Mouse (Mus musculus) MEL (cell line): ENCODE measurements around the gene Pjvk. TPM values are rescaled to one million over a fixed set of nuclear protein-coding genes. Genes with fewer than 3 reads are reported as not detected.
A peak's percentile ranks its signal among the peaks of the same experiment; 100 is the strongest.

Source experiments
- DNase-seq: peaks from one replicate; pipeline ENCODE4 v3.0.0; 2011; ENCODE audit warnings: low read depth, low spot score
- H3K27ac ChIP-seq: 2 replicates; pipeline ENCODE4 v1.5.1; 2012; ENCODE audit warnings: low read depth, mild to moderate bottlenecking, control low read depth, low read length, moderate library complexity; ENCODE audit not compliant: control insufficient read depth
- H3K27me3 ChIP-seq, 2 experiments: fragments of 150-350 bp in 1 of 2; sonication (generic) in 1 of 2; 2 replicates each; pipeline ENCODE4 v1.6.1; 2012; ENCODE audit warnings: low read length in 2 of 2, mild to moderate bottlenecking in 2 of 2, improper control_type of control experiment in 1 of 2, moderate library complexity in 1 of 2; ENCODE audit not compliant: insufficient read depth in 2 of 2, control insufficient read depth in 1 of 2
- H3K36me3 ChIP-seq, 2 experiments: 2 replicates each; pipeline ENCODE4 v1.6.1; 2012 to 2014; ENCODE audit warnings: low read length in 2 of 2, improper control_type of control experiment in 1 of 2, inconsistent platforms in 1 of 2, mild to moderate bottlenecking in 1 of 2; ENCODE audit not compliant: insufficient read depth in 2 of 2, control insufficient read depth in 1 of 2
- H3K4me1 ChIP-seq, 2 experiments: fragments of 150-350 bp in 1 of 2; sonication (generic) in 1 of 2; 2 replicates each; pipeline ENCODE4 v1.6.1; 2012; ENCODE audit warnings: low read length in 2 of 2, improper control_type of control experiment in 1 of 2, mild to moderate bottlenecking in 1 of 2; ENCODE audit not compliant: insufficient read depth in 2 of 2, control insufficient read depth in 1 of 2
- H3K4me3 ChIP-seq, 2 experiments: fragments of 150-350 bp in 1 of 2; sonication (generic) in 1 of 2; 2 replicates each; pipeline ENCODE4 v1.5.1; 2012; ENCODE audit warnings: low read depth in 2 of 2, low read length in 2 of 2, mild to moderate bottlenecking in 2 of 2, moderate library complexity in 2 of 2, control low read depth in 1 of 2, improper control_type of control experiment in 1 of 2; ENCODE audit not compliant: control insufficient read depth in 1 of 2, insufficient read depth in 1 of 2
- H3K79me2 ChIP-seq: 2 replicates; pipeline ENCODE4 v1.6.1; 2012; ENCODE audit warnings: mild to moderate bottlenecking, low read length, moderate library complexity; ENCODE audit not compliant: control insufficient read depth, poor library complexity, insufficient read depth
- H3K9ac ChIP-seq: 2 replicates; pipeline ENCODE4 v1.6.1; 2012; ENCODE audit warnings: low read depth, mild to moderate bottlenecking, control low read depth, low read length, moderate library complexity; ENCODE audit not compliant: control insufficient read depth, poor library complexity, severe bottlenecking
- H3K9me3 ChIP-seq: fragments of 150-350 bp; sonication (generic); replicated peaks from 2 replicates; pipeline ENCODE4 v1.6.1; 2012; ENCODE audit warnings: mild to moderate bottlenecking, low read length, improper control_type of control experiment, moderate library complexity; ENCODE audit not compliant: insufficient read depth
- CHD1 ChIP-seq: IDR thresholded peaks from 2 replicates; pipeline ENCODE4 v1.6.1; 2012; ENCODE audit warnings: low read depth, mild to moderate bottlenecking, inconsistent platforms, low read length, improper control_type of control experiment
- CHD2 ChIP-seq: IDR thresholded peaks from 2 replicates; pipeline ENCODE4 v1.6.1; 2011; ENCODE audit warnings: low read length, improper control_type of control experiment
- CTCF ChIP-seq, 3 experiments: IDR thresholded peaks in 2 of 3; conservative IDR thresholded peaks in 1 of 3; 2 replicates each; pipeline ENCODE4 v1.5.1; 2011 to 2012; ENCODE audit warnings: low read length in 3 of 3, low read depth in 2 of 3, mild to moderate bottlenecking in 2 of 3, improper control_type of control experiment in 1 of 3, inconsistent platforms in 1 of 3, mixed read lengths in 1 of 3, moderate library complexity in 1 of 3; ENCODE audit not compliant: control insufficient read depth in 1 of 3, insufficient read depth in 1 of 3, poor library complexity in 1 of 3, severe bottlenecking in 1 of 3
- ELF1 ChIP-seq: IDR thresholded peaks from 2 replicates; pipeline ENCODE4 v1.6.1; 2014; ENCODE audit warnings: low read depth, mild to moderate bottlenecking, inconsistent platforms, low read length, improper control_type of control experiment, moderate library complexity
- EP300 ChIP-seq, 2 experiments: IDR thresholded peaks; 2 replicates each; pipeline ENCODE4 v1.6.1; 2011; ENCODE audit warnings: improper control_type of control experiment in 2 of 2, low read length in 2 of 2, low read depth in 1 of 2, mild to moderate bottlenecking in 1 of 2
- ETS1 ChIP-seq: IDR thresholded peaks from 2 replicates; pipeline ENCODE4 v1.6.1; 2012; ENCODE audit warnings: low read depth, mild to moderate bottlenecking, inconsistent platforms, low read length, improper control_type of control experiment, moderate library complexity
- GABPA ChIP-seq: IDR thresholded peaks from 2 replicates; pipeline ENCODE4 v1.6.1; 2012; ENCODE audit warnings: low read depth, mild to moderate bottlenecking, inconsistent platforms, low read length, improper control_type of control experiment, moderate library complexity
- GATA1 ChIP-seq: IDR thresholded peaks from 2 replicates; pipeline ENCODE4 v1.6.1; 2011; ENCODE audit warnings: low read depth, low read length, improper control_type of control experiment
- JUND ChIP-seq: IDR thresholded peaks from 2 replicates; pipeline ENCODE4 v1.6.1; 2011; ENCODE audit warnings: low read depth, mild to moderate bottlenecking, improper control_type of control experiment, low read length
- KAT2A ChIP-seq: conservative IDR thresholded peaks from 2 replicates; pipeline ENCODE4 v1.6.1; 2012; ENCODE audit warnings: low read depth, low read length, improper control_type of control experiment, inconsistent platforms
- MAFK ChIP-seq: IDR thresholded peaks from 2 replicates; pipeline ENCODE4 v1.6.1; 2011; ENCODE audit warnings: low read depth, mild to moderate bottlenecking, low read length, improper control_type of control experiment, borderline replicate concordance
- MAZ ChIP-seq: IDR thresholded peaks from 2 replicates; pipeline ENCODE4 v1.6.1; 2012; ENCODE audit warnings: low read depth, mild to moderate bottlenecking, inconsistent platforms, low read length, improper control_type of control experiment
- MXI1 ChIP-seq: IDR thresholded peaks from 2 replicates; pipeline ENCODE4 v1.6.1; 2011; ENCODE audit warnings: mild to moderate bottlenecking, low read depth, low read length, improper control_type of control experiment
- MYB ChIP-seq: IDR thresholded peaks from 2 replicates; pipeline ENCODE4 v1.6.1; 2011; ENCODE audit warnings: mild to moderate bottlenecking, low read depth, low read length, improper control_type of control experiment
- MYC ChIP-seq: IDR thresholded peaks from 2 replicates; pipeline ENCODE4 v1.6.1; 2011; ENCODE audit warnings: low read depth, mild to moderate bottlenecking, low read length, improper control_type of control experiment, moderate library complexity
- NELFE ChIP-seq: IDR thresholded peaks from 2 replicates; pipeline ENCODE4 v1.6.1; 2011; ENCODE audit warnings: low read depth, low read length, improper control_type of control experiment
- NRF1 ChIP-seq: IDR thresholded peaks from 2 replicates; pipeline ENCODE4 v1.6.1; 2014; ENCODE audit warnings: low read depth, mild to moderate bottlenecking, inconsistent platforms, low read length, improper control_type of control experiment, moderate library complexity; ENCODE audit not compliant: poor library complexity, insufficient read depth, severe bottlenecking
- POLR2A ChIP-seq, 2 experiments: IDR thresholded peaks; 2 replicates each; pipeline ENCODE4 v1.6.1; 2011 to 2012; ENCODE audit warnings: low read length in 2 of 2, mild to moderate bottlenecking in 2 of 2, control low read depth in 1 of 2, improper control_type of control experiment in 1 of 2, low read depth in 1 of 2, moderate library complexity in 1 of 2; ENCODE audit not compliant: control insufficient read depth in 1 of 2, insufficient read depth in 1 of 2, poor library complexity in 1 of 2
- POLR2AphosphoS5 ChIP-seq: IDR thresholded peaks from 2 replicates; pipeline ENCODE4 v1.6.1; 2012; ENCODE audit warnings: low read depth, borderline replicate concordance, mild to moderate bottlenecking, inconsistent platforms, low read length, moderate library complexity, mixed read lengths
- RAD21 ChIP-seq: IDR thresholded peaks from 2 replicates; pipeline ENCODE4 v1.6.1; 2011; ENCODE audit warnings: mild to moderate bottlenecking, low read depth, low read length, improper control_type of control experiment
- RCOR1 ChIP-seq: IDR thresholded peaks from 2 replicates; pipeline ENCODE4 v1.6.1; 2012; ENCODE audit warnings: low read depth, mild to moderate bottlenecking, inconsistent platforms, low read length, improper control_type of control experiment
- SIN3A ChIP-seq: IDR thresholded peaks from 2 replicates; pipeline ENCODE4 v1.6.1; 2012; ENCODE audit warnings: low read length, improper control_type of control experiment, inconsistent platforms
- TBP ChIP-seq: IDR thresholded peaks from 2 replicates; pipeline ENCODE4 v1.8.0; 2011; ENCODE audit warnings: low read depth, low read length, improper control_type of control experiment
- TCF12 ChIP-seq: IDR thresholded peaks from 2 replicates; pipeline ENCODE4 v1.6.1; 2014; ENCODE audit warnings: low read depth, mild to moderate bottlenecking, inconsistent platforms, low read length, improper control_type of control experiment, moderate library complexity
- UBTF ChIP-seq: IDR thresholded peaks from 2 replicates; pipeline ENCODE4 v1.6.1; 2012; ENCODE audit warnings: low read depth, mild to moderate bottlenecking, inconsistent platforms, low read length, improper control_type of control experiment, moderate library complexity, borderline replicate concordance; ENCODE audit not compliant: insufficient read depth
- USF1 ChIP-seq: IDR thresholded peaks from 2 replicates; pipeline ENCODE4 v1.6.1; 2014; ENCODE audit warnings: low read depth, mild to moderate bottlenecking, inconsistent platforms, low read length, improper control_type of control experiment, moderate library complexity
- USF2 ChIP-seq, 2 experiments: IDR thresholded peaks; 2 replicates each; pipeline ENCODE4 v1.6.1; 2011 to 2012; ENCODE audit warnings: improper control_type of control experiment in 2 of 2, low read length in 2 of 2, borderline replicate concordance in 1 of 2, inconsistent platforms in 1 of 2, low read depth in 1 of 2, mild to moderate bottlenecking in 1 of 2; ENCODE audit not compliant: insufficient read depth in 1 of 2
- ZKSCAN1 ChIP-seq: IDR thresholded peaks from 2 replicates; pipeline ENCODE4 v1.6.1; 2012; ENCODE audit warnings: low read depth, mild to moderate bottlenecking, inconsistent platforms, low read length, improper control_type of control experiment, moderate library complexity
- ZMIZ1 ChIP-seq: IDR thresholded peaks from 2 replicates; pipeline ENCODE4 v1.6.1; 2012; ENCODE audit warnings: low read depth, mild to moderate bottlenecking, inconsistent platforms, low read length, improper control_type of control experiment, moderate library complexity
- ZNF384 ChIP-seq: IDR thresholded peaks from 2 replicates; pipeline ENCODE4 v1.6.1; 2012; ENCODE audit warnings: low read depth, mild to moderate bottlenecking, inconsistent platforms, low read length, improper control_type of control experiment
- polyA plus RNA-seq, 2 experiments: library from polyadenylated mRNA; stranded (reverse) in 1 of 2; unstranded in 1 of 2; fragments of >175 nt in 1 of 2; fragments of >200 nt in 1 of 2; gene quantifications; 2 replicates each; pipeline versions ENCODE4 v1.2.1 to v1.2.4; 2012; ENCODE audit warnings: low replicate concordance in 2 of 2, low read depth in 1 of 2; ENCODE audit not compliant: insufficient read length in 2 of 2, insufficient read depth in 1 of 2, missing spikeins in 1 of 2
- total RNA-seq: library from RNA; depleted of rRNA; stranded (reverse); fragments of 300-350 nt; gene quantifications from 2 replicates; pipeline ENCODE4 v1.2.3, GENCODE M21; 2012

The Pjvk gene
- total and polyA plus RNA-seq, 3 experiments = 0.07 TPM; not detected in 2

GRCm38 (mm10) chr2:76687608-76688007 lies 39.3 kb downstream of the Pjvk start:
- Histone ChIP-seq H3K9ac (0 out of 2 replicates have a peak overlapping the region, but pooled peaks have one; percentile 14), H3K4me3 (no peak overlapping the region), H3K4me1 (peaks cover 25 to 32% of the 10 kb centered on the region in 2 experiments), H3K9me3 (no peaks in the 10 kb centered on the region), H3K27ac (peak overlapping the region; percentile 49), H3K36me3 (peaks cover 25 to 47% of the 10 kb centered on the region in 2 experiments), H3K79me2 (peaks cover 2% of the 10 kb centered on the region; the same call in 1 of the 2 replicates), H3K27me3 (no peaks in the 10 kb centered on the region)
- TF ChIP-seq RAD21 = no peak
- TF ChIP-seq SIN3A = no peak
- TF ChIP-seq USF1 = no peak
- peak; percentile 71 for TF ChIP-seq TCF12
- no peak for TF ChIP-seq MAZ
- no peak for TF ChIP-seq MYB
- no peak for TF ChIP-seq MXI1
- TF ChIP-seq GATA1 = no peak
- no peak for TF ChIP-seq CTCF (IDR thresholded peaks at IDR 0.05 in 2 of 3, conservative IDR thresholded peaks at IDR 0.05 in 1 of 3; ENCODE audit: control insufficient read depth in 1 of 3, insufficient read depth in 1 of 3, low read depth in 2 of 3, low read length in 3 of 3, poor library complexity in 1 of 3, severe bottlenecking in 1 of 3)
- TF ChIP-seq ETS1 = peak; percentile 35; the same call in 1 of the 2 replicates
- TF ChIP-seq CHD1 = 0 out of 2 replicates have a peak, but pooled peaks have one; percentile 51
- TF ChIP-seq EP300 (IDR thresholded peaks at IDR 0.05; ENCODE audit: low read depth in 1 of 2, low read length in 2 of 2) = peak; percentile 3 to 71; a peak in 2 of 4 replicates
- TF ChIP-seq MYC = no peak
- TF ChIP-seq RCOR1 = no peak; the same call in 1 of the 2 replicates
- no peak for TF ChIP-seq TBP
- no peak for TF ChIP-seq ZKSCAN1
- TF ChIP-seq POLR2A (IDR thresholded peaks at IDR 0.05; ENCODE audit: control insufficient read depth in 1 of 2, insufficient read depth in 1 of 2, low read depth in 1 of 2, low read length in 2 of 2, poor library complexity in 1 of 2) = no peak
- peak; percentile 33 for DNase-seq

- H3K4me3 ChIP-seq = no peak overlapping the region
- peak; percentile 84 for DNase-seq
- peaks cover 2% of the 10 kb centered on the region; the same call in 1 of the 2 replicates for H3K79me2 ChIP-seq
- H3K27ac ChIP-seq = peak overlapping the region; percentile 49
- H3K4me1 ChIP-seq = peaks cover 25 to 32% of the 10 kb centered on the region in 2 experiments
- H3K9ac ChIP-seq = no peak overlapping the region
- H3K36me3 ChIP-seq = peaks cover 25 to 47% of the 10 kb centered on the region in 2 experiments
- H3K9me3 ChIP-seq = no peaks in the 10 kb centered on the region
- H3K27me3 ChIP-seq = no peaks in the 10 kb centered on the region
- no peak for TF ChIP-seq ZMIZ1
- peak; percentile 95 for TF ChIP-seq ETS1
- TF ChIP-seq UBTF = no peak
- no peak for TF ChIP-seq MAFK
- no peak for TF ChIP-seq KAT2A
- no peak for TF ChIP-seq JUND
- TF ChIP-seq GATA1 = peak; percentile 87
- no peak for TF ChIP-seq GABPA
- TF ChIP-seq NELFE = no peak
- TF ChIP-seq CHD2 = no peak; the same call in 1 of the 2 replicates
- TF ChIP-seq USF2 (IDR thresholded peaks at IDR 0.05; ENCODE audit: borderline replicate concordance in 1 of 2, insufficient read depth in 1 of 2, low read depth in 1 of 2, low read length in 2 of 2) = no peak
- TF ChIP-seq NRF1 = no peak
- no peak for TF ChIP-seq CTCF (IDR thresholded peaks at IDR 0.05 in 2 of 3, conservative IDR thresholded peaks at IDR 0.05 in 1 of 3; ENCODE audit: control insufficient read depth in 1 of 3, insufficient read depth in 1 of 3, low read depth in 2 of 3, low read length in 3 of 3, poor library complexity in 1 of 3, severe bottlenecking in 1 of 3)
- no peak for TF ChIP-seq USF1
- no peak for TF ChIP-seq ZKSCAN1
- TF ChIP-seq SIN3A = peak; percentile 54; the same call in 1 of the 2 replicates
- no peak for TF ChIP-seq ELF1
- TF ChIP-seq ZNF384 = no peak
- TF ChIP-seq POLR2AphosphoS5 = no peak
- peak; percentile 76 for TF ChIP-seq RCOR1
Observed at GRCm38 (mm10) chr2:76688162-76688561, 39.9 kb downstream of the Pjvk start.
